Mouse (Mus musculus) spleen, adult 2 months (tissue): ENCODE data around the gene Rac3. TPM values are rescaled to one million over a fixed set of nuclear protein-coding genes. Genes with fewer than 3 reads are reported as not detected.

ENCODE experiments used
- DNase-seq, 2 experiments: peaks; one replicate each; pipeline versions ENCODE4 v3.0.0 to v3.0.0-alpha.2; 2012 to 2021; ENCODE audit warnings: low spot score in 2 of 2, low read depth in 1 of 2
- H3K27ac ChIP-seq: fragments of 200-500 bp; 2 replicates; pipeline ENCODE4 v1.5.1; 2012; ENCODE audit warnings: low read length, inconsistent platforms; ENCODE audit not compliant: insufficient read depth
- H3K27me3 ChIP-seq: fragments of 200-500 bp; 2 replicates; pipeline ENCODE4 v1.6.1; 2012; ENCODE audit warnings: mild to moderate bottlenecking, moderate library complexity, low read length, inconsistent platforms; ENCODE audit not compliant: control insufficient read depth, insufficient read depth
- H3K36me3 ChIP-seq: fragments of 200-500 bp; 2 replicates; pipeline ENCODE4 v1.6.1; 2012; ENCODE audit warnings: mild to moderate bottlenecking, low read length, inconsistent platforms; ENCODE audit not compliant: control insufficient read depth, insufficient read depth
- H3K4me1 ChIP-seq: fragments of 200-500 bp; 2 replicates; pipeline ENCODE4 v1.6.1; 2011; ENCODE audit warnings: inconsistent platforms; ENCODE audit not compliant: control insufficient read depth, insufficient read depth, insufficient read length
- H3K4me3 ChIP-seq: fragments of 200-500 bp; 2 replicates; pipeline ENCODE4 v1.5.1; 2011; ENCODE audit warnings: mild to moderate bottlenecking, inconsistent platforms; ENCODE audit not compliant: insufficient read depth, insufficient read length; ENCODE audit errors: extremely low read depth
- CTCF ChIP-seq: fragments of 200-500 bp; IDR thresholded peaks from 2 replicates; pipeline ENCODE4 v1.5.1; 2011; ENCODE audit warnings: mild to moderate bottlenecking, inconsistent platforms; ENCODE audit not compliant: insufficient read depth, insufficient read length, insufficient replicate concordance; ENCODE audit errors: extremely low read depth
- POLR2A ChIP-seq: fragments of 200-500 bp; IDR thresholded peaks from 2 replicates; pipeline ENCODE4 v1.6.1; 2011; ENCODE audit warnings: low read depth, low read length, inconsistent platforms
- WGBS: fragments of 180-500 bp; shearing (Covaris S2); methylation state at CpG from one replicate; pipeline ENCODE4 v1.1.7; 2018; 5-methylcytosine and 5-hydroxymethylcytosine counted together
- polyA plus RNA-seq: library from polyadenylated mRNA; depleted of rRNA; stranded (reverse); fragments of >200 nt; gene quantifications from 2 replicates; pipeline ENCODE4 v1.2.3, GENCODE M21; 2012

Gene Rac3
- polyA plus RNA-seq, 1 experiment, result 3.0 TPM

- DNase-seq, result no peak
- 77% methylated on average over 8 of the region's 8 CpGs for WGBS
- Histone ChIP-seq H3K27ac (no peak overlapping the region), H3K27me3 (no peaks in the 10 kb centered on the region), H3K4me1 (peaks cover 4% of the 10 kb centered on the region; the same call in 1 of the 2 replicates), H3K36me3 (0 out of 2 replicates have a peak, but pooled peaks cover 3% of the 10 kb centered on the region), H3K4me3 (no peak overlapping the region)
- TF ChIP-seq POLR2A (no peak), CTCF (no peak)
Observed at GRCm38 (mm10) chr11:120711980-120712604, 9.2 kb upstream of the Rac3 start.

GRCm38 (mm10) chr11:120712771-120713568, 8.3 kb upstream of the Rac3 start:
- DNase-seq, result peak in 1 of 2 experiments; percentile 47

GRCm38 (mm10) chr11:120713580-120714518, 7.4 kb upstream of the Rac3 start, which contains the start of the genes Cenpx and Lrrc45:
Cenpx (minus strand) TSS chr11:120713738.
Lrrc45 (plus strand) TSS chr11:120713925.
- WGBS, result 1% methylated on average over 53 of the region's 53 CpGs
- Histone ChIP-seq H3K27me3 (no peaks in the 10 kb centered on the region), H3K36me3 (peaks cover 5% of the 10 kb centered on the region; the same call in 1 of the 2 replicates), H3K4me1 (peaks cover 4% of the 10 kb centered on the region; the same call in 1 of the 2 replicates), H3K4me3 (peak within 1 kb of the TSS; percentile 81), H3K27ac (peak within 1 kb of the TSS; percentile 30)
- peak; percentile 30 for TF ChIP-seq POLR2A
- TF ChIP-seq CTCF, result no peak
- DNase-seq, result peak; percentile 91 to 96

More at GRCm38 (mm10) chr11:120712771-120713568, 8.3 kb upstream of the Rac3 start:
- TF ChIP-seq POLR2A, result no peak
- peak; percentile 82 for TF ChIP-seq CTCF
- 1% methylated on average over 38 of the region's 38 CpGs for WGBS
- 0 out of 2 replicates have a peak, but pooled peaks cover 4% of the 10 kb centered on the region for H3K36me3 ChIP-seq
- H3K4me1 ChIP-seq, result peaks cover 4% of the 10 kb centered on the region; the same call in 1 of the 2 replicates
- peak overlapping the region; percentile 30 for H3K27ac ChIP-seq
- H3K27me3 ChIP-seq, result no peaks in the 10 kb centered on the region
- H3K4me3 ChIP-seq, result peak overlapping the region; percentile 81

GRCm38 (mm10) chr11:120714546-120714945, 6.7 kb upstream of the Rac3 start:
- peaks cover 4% of the 10 kb centered on the region; the same call in 1 of the 2 replicates for H3K4me1 ChIP-seq
- peaks cover 3% of the 10 kb centered on the region; the same call in 1 of the 2 replicates for H3K36me3 ChIP-seq
- no peak overlapping the region for H3K27ac ChIP-seq
- WGBS, result 52% methylated on average over 10 of the region's 10 CpGs
- no peak for DNase-seq
- H3K4me3 ChIP-seq, result peak overlapping the region; percentile 77; the same call in 1 of the 2 replicates
- no peaks in the 10 kb centered on the region for H3K27me3 ChIP-seq
- no peak for TF ChIP-seq POLR2A
- no peak for TF ChIP-seq CTCF

GRCm38 (mm10) chr11:120715131-120715530, 6.1 kb upstream of the Rac3 start:
- WGBS, result 93% methylated on average over 9 of the region's 9 CpGs
- TF ChIP-seq CTCF, result no peak
- no peak for TF ChIP-seq POLR2A
- Histone ChIP-seq H3K27ac (no peak overlapping the region), H3K4me1 (peaks cover 4% of the 10 kb centered on the region; the same call in 1 of the 2 replicates), H3K4me3 (no peak overlapping the region), H3K27me3 (no peaks in the 10 kb centered on the region), H3K36me3 (peaks cover 3% of the 10 kb centered on the region; the same call in 1 of the 2 replicates)
- DNase-seq, result no peak

GRCm38 (mm10) chr11:120719242-120719641, 2.0 kb upstream of the Rac3 start:
- no peak for DNase-seq
- 97% methylated on average over 9 of the region's 9 CpGs for WGBS
- no peak overlapping the region for H3K4me3 ChIP-seq
- no peak overlapping the region for H3K27ac ChIP-seq
- H3K36me3 ChIP-seq, result peaks cover 3% of the 10 kb centered on the region; the same call in 1 of the 2 replicates
- peaks cover 13% of the 10 kb centered on the region for H3K27me3 ChIP-seq
- TF ChIP-seq POLR2A (no peak), CTCF (no peak)
- peaks cover 13% of the 10 kb centered on the region for H3K4me1 ChIP-seq
